Mouse (Mus musculus) megakaryocyte progenitor cell, adult 5-6 weeks (primary cell): Measurements from ENCODE around the gene Nkpd1. TPM values are rescaled to one million over a fixed set of nuclear protein-coding genes. Genes with fewer than 3 reads are reported as not detected.

Experiments used
- ATAC-seq: replicated peaks from 2 replicates; pipeline ENCODE4 v1.8.0; 2016; ENCODE audit warnings: mild to moderate bottlenecking, moderate TSS enrichment, inconsistent platforms; ENCODE audit not compliant: poor library complexity
- total RNA-seq, 2 experiments: library from RNA; stranded (forward) in 1 of 2; stranded (reverse) in 1 of 2; fragments of 157-497, 149-512 nt in 1 of 2; fragments of 200-1000 nt in 1 of 2; gene quantifications; 2 replicates each; pipeline versions ENCODE4 v1.2.3 to v1.2.4; 2015 to 2017

Gene Nkpd1
- total RNA-seq, 2 experiments from 2014 or later = 0.17 TPM; not detected in 1

DNA sequence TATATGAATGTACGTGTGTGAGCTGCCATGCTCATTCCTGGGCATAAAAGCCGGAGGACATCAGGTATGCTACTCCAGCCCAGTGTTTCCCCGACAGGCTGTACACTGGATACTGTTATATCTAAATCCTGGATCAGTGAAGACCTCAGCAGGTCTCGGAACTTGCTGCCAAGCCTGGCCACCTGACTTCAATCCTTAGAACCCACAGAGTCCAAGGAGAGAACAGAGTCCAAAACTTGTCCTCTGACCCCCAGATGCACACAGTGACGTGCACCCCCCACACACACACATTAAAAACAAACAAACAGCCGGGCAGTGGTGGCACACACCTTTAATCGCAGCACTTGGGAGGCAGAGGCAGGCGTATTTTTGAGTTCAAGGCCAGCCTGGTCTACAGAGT lies 49.8 kb downstream of the Nkpd1 start:
- no peak for ATAC-seq

DNA sequence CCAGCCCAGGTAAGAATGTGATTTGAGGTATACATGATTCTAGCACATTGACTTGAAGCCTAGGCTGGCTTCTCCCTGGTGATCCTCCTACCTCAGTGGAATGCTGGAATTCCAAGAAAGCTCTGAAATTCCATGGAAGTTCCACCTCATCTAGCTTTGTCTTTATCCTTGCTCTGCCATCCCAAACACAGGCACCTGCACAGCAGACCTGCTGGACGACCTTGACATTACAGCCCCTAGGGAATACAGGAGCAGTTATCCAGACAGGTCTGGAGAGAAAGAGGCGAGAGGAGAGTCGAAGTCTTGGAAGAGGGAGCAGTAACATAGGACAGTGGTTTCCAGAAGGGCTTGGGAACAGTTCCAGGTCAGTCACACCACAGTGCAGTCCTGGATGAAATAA lies 52.0 kb downstream of the Nkpd1 start:
- no peak for ATAC-seq

DNA sequence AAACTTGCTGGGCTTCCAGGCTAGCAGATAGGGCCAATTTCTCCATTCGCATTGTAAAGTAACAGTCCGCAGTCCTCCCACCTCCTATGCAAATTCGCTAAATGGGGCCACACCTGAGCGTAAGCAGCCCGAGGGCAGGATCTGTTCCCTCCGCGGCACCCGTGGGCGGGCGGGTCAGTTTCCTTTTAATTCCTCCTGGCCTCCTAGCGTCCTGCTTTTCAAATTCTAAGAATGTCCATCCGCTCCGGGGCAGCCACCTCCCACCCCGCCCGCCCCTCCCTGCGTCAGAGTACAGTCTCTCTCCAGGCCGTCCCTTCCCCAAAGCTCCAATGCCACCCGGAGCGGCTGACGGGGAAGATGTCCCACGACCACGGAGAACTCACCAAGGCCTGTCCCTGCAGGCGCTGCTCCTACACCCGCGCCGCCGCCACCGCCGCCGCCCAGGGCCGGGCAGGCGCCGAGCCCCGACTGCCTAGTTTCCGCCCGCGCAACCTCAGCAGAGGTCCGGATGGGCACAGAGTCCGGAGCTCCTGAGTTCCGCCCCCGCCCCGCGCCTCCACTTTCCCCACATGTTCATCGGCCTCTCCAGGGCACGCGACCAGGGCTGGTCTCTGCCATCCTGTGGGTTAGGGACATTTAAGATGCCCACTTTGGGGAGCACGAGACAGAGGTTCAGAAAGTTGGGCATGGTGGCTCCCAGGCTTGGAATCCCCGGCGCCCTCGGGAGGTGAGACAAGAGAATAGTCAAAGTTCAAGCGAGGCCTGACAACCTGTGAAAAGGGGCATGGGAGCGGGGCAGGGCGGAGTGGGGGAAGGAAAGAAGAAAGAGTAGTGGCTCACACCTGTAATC lies 55.5 kb downstream of the Nkpd1 start:
- peak; percentile 76 for ATAC-seq

DNA sequence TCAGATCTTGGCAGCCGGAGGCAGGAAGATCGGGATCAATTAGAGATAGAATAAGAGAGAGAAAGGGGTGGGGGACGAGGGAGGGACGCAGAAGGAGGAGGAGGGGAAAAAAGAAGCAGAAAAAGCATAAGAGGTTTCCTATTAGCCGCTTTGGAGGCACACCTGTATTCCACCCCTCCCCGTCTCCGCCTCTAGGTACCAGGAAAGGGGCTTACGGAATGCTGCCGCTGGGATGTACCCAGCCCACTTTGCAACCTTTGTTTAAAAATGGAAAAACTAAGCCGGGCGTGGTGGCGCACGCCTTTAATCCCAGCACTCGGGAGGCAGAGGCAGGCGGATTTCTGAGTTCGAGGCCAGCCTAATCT lies 56.1 kb downstream of the Nkpd1 start:
- no peak for ATAC-seq

Other genes starting within 250 kb of the Nkpd1 start
- gene Vasp, start 246.0 kb upstream of the Nkpd1 start, total RNA-seq (2015) = 46.7 and 49.6 TPM in 2 replicates
- gene Vasp, start 246.0 kb upstream of the Nkpd1 start, total RNA-seq (2017) = 71.0 and 73.0 TPM in 2 replicates
- gene Ppm1n, start 237.8 kb upstream of the Nkpd1 start, total RNA-seq (2015) = 0.20 TPM in 1 of 2 replicates, not detected in the other
- not detected in 2 replicates for gene Ppm1n, start 237.8 kb upstream of the Nkpd1 start, total RNA-seq (2017)
- not detected in 2 replicates for gene Rtn2, start 235.2 kb upstream of the Nkpd1 start, total RNA-seq (2015)
- gene Rtn2, start 235.2 kb upstream of the Nkpd1 start, total RNA-seq (2017) = not detected in 2 replicates
- gene Fosb, start 207.8 kb upstream of the Nkpd1 start, total RNA-seq (2015) = 18.2 and 28.4 TPM in 2 replicates
- gene Fosb, start 207.8 kb upstream of the Nkpd1 start, total RNA-seq (2017) = 12.7 and 13.2 TPM in 2 replicates
- 26.5 and 32.3 TPM in 2 replicates for gene Ercc1, start 173.1 kb upstream of the Nkpd1 start, total RNA-seq (2015)
- 24.4 and 29.8 TPM in 2 replicates for gene Ercc1, start 173.1 kb upstream of the Nkpd1 start, total RNA-seq (2017)
- 11.1 and 13.6 TPM in 2 replicates for gene Cd3eap, start 158.4 kb upstream of the Nkpd1 start, total RNA-seq (2015)
- 24.8 and 27.4 TPM in 2 replicates for gene Cd3eap, start 158.4 kb upstream of the Nkpd1 start, total RNA-seq (2017)
- 6.3 and 7.2 TPM in 2 replicates for gene Ppp1r13l, start 158.1 kb upstream of the Nkpd1 start, total RNA-seq (2015)
- gene Ppp1r13l, start 158.1 kb upstream of the Nkpd1 start, total RNA-seq (2017) = 0.74 and 1.2 TPM in 2 replicates
- 10.7 and 11.2 TPM in 2 replicates for gene Ercc2, start 135.8 kb upstream of the Nkpd1 start, total RNA-seq (2015)
- gene Ercc2, start 135.8 kb upstream of the Nkpd1 start, total RNA-seq (2017) = 26.5 and 31.6 TPM in 2 replicates
- not detected in 2 replicates for gene Klc3, start 113.7 kb upstream of the Nkpd1 start, total RNA-seq (2015)
- gene Klc3, start 113.7 kb upstream of the Nkpd1 start, total RNA-seq (2017) = 0.10 TPM in 1 of 2 replicates, not detected in the other
- gene Ckm, start 113.1 kb upstream of the Nkpd1 start, total RNA-seq (2015) = 0.71 and 0.94 TPM in 2 replicates
- 1.4 and 2.0 TPM in 2 replicates for gene Ckm, start 113.1 kb upstream of the Nkpd1 start, total RNA-seq (2017)
- 10.3 and 11.0 TPM in 2 replicates for gene Mark4, start 59.0 kb upstream of the Nkpd1 start, total RNA-seq (2015)
- 4.8 and 6.9 TPM in 2 replicates for gene Mark4, start 59.0 kb upstream of the Nkpd1 start, total RNA-seq (2017)
- gene Exoc3l2, start 54.5 kb upstream of the Nkpd1 start, total RNA-seq (2015) = 0.54 and 0.57 TPM in 2 replicates
- gene Exoc3l2, start 54.5 kb upstream of the Nkpd1 start, total RNA-seq (2017) = 0.62 and 1.3 TPM in 2 replicates
- gene Bloc1s3, start 9.5 kb upstream of the Nkpd1 start, total RNA-seq (2015) = 2.9 and 3.3 TPM in 2 replicates
- 1.3 and 1.5 TPM in 2 replicates for gene Bloc1s3, start 9.5 kb upstream of the Nkpd1 start, total RNA-seq (2017)
- gene Trappc6a, start 9.4 kb upstream of the Nkpd1 start, total RNA-seq (2015) = 55.2 and 58.3 TPM in 2 replicates
- gene Trappc6a, start 9.4 kb upstream of the Nkpd1 start, total RNA-seq (2017) = 26.1 and 39.5 TPM in 2 replicates
- gene Ppp1r37, start 45.2 kb downstream of the Nkpd1 start, total RNA-seq (2015) = 11.0 and 11.7 TPM in 2 replicates
- 13.4 and 18.1 TPM in 2 replicates for gene Ppp1r37, start 45.2 kb downstream of the Nkpd1 start, total RNA-seq (2017)
- 5.9 and 6.8 TPM in 2 replicates for gene Zfp296, start 59.4 kb downstream of the Nkpd1 start, total RNA-seq (2015)
- 2.8 and 4.4 TPM in 2 replicates for gene Zfp296, start 59.4 kb downstream of the Nkpd1 start, total RNA-seq (2017)
- gene Gemin7, start 59.8 kb downstream of the Nkpd1 start, total RNA-seq (2015) = 65.5 and 73.4 TPM in 2 replicates
- 33.5 and 36.9 TPM in 2 replicates for gene Gemin7, start 59.8 kb downstream of the Nkpd1 start, total RNA-seq (2017)
- gene Clasrp, start 86.6 kb downstream of the Nkpd1 start, total RNA-seq (2015) = 9.6 and 11.7 TPM in 2 replicates
- 30.2 and 32.6 TPM in 2 replicates for gene Clasrp, start 86.6 kb downstream of the Nkpd1 start, total RNA-seq (2017)
- 0.22 TPM in 1 of 2 replicates, not detected in the other for gene Relb, start 111.6 kb downstream of the Nkpd1 start, total RNA-seq (2015)
- 0.74 and 2.5 TPM in 2 replicates for gene Relb, start 111.6 kb downstream of the Nkpd1 start, total RNA-seq (2017)
- gene Clptm1, start 147.2 kb downstream of the Nkpd1 start, total RNA-seq (2015) = 47.3 and 57.1 TPM in 2 replicates
- 25.7 and 30.0 TPM in 2 replicates for gene Clptm1, start 147.2 kb downstream of the Nkpd1 start, total RNA-seq (2017)
- 1.7 and 2.7 TPM in 2 replicates for gene Apoc2, start 160.1 kb downstream of the Nkpd1 start, total RNA-seq (2015)
- 2.2 and 5.2 TPM in 2 replicates for gene Apoc2, start 160.1 kb downstream of the Nkpd1 start, total RNA-seq (2017)
- not detected in 2 replicates for gene Gm44805, start 163.6 kb downstream of the Nkpd1 start, total RNA-seq (2015)
- not detected in 2 replicates for gene Gm44805, start 163.6 kb downstream of the Nkpd1 start, total RNA-seq (2017)
- not detected in 2 replicates for gene Apoc4, start 163.6 kb downstream of the Nkpd1 start, total RNA-seq (2015)
- gene Apoc4, start 163.6 kb downstream of the Nkpd1 start, total RNA-seq (2017) = not detected in 2 replicates
- 0.79 and 2.0 TPM in 2 replicates for gene Apoc1, start 174.8 kb downstream of the Nkpd1 start, total RNA-seq (2015)
- 1.1 and 6.4 TPM in 2 replicates for gene Apoc1, start 174.8 kb downstream of the Nkpd1 start, total RNA-seq (2017)
- gene Apoe, start 181.3 kb downstream of the Nkpd1 start, total RNA-seq (2015) = 18.7 and 27.5 TPM in 2 replicates
- 110 and 130 TPM in 2 replicates for gene Apoe, start 181.3 kb downstream of the Nkpd1 start, total RNA-seq (2017)
- 61.5 and 62.2 TPM in 2 replicates for gene Tomm40, start 197.6 kb downstream of the Nkpd1 start, total RNA-seq (2015)
- gene Tomm40, start 197.6 kb downstream of the Nkpd1 start, total RNA-seq (2017) = 42.5 and 50.8 TPM in 2 replicates
- 0.95 and 2.2 TPM in 2 replicates for gene Nectin2, start 232.6 kb downstream of the Nkpd1 start, total RNA-seq (2015)
- 0.78 and 1.0 TPM in 2 replicates for gene Nectin2, start 232.6 kb downstream of the Nkpd1 start, total RNA-seq (2017)